Mouse (Mus musculus): ENCODE results near the gene Mpi.

- no peak for TF ChIP-seq CTCF (IDR thresholded peaks at IDR 0.05; ENCODE audit: low read depth)
- TF ChIP-seq EP300 (IDR thresholded peaks at IDR 0.05; ENCODE audit: low read depth): no peak
Measured at GRCm38 (mm10) chr9:57559568-57559967, 7.0 kb upstream of the Mpi start.
